In genomic region chr13:55535796-55536193, GRCm38 (mm10) we compare ENCODE assay signal across 8 mouse cellular contexts. TPM values are rescaled to one million over a fixed set of nuclear protein-coding genes. Genes with fewer than 3 reads are reported as not detected.
DNase-seq lines count a peak whose midpoint lies in the region; ATAC-seq and TF ChIP-seq lines count a peak whose summit lies in the region.

No protein-coding gene starts in this region.

- no peak for ATAC-seq in liver, embryonic 12.5 days
- no peak for ATAC-seq in CD4-positive, CD25-positive, alpha-beta regulatory T cell, adult 4 months
- no peak for ATAC-seq in erythroid progenitor cell, adult 5-6 weeks (replicated peaks; ENCODE audit: low FRiP score, poor library complexity, severe bottlenecking)

- peak overlapping the region; percentile 89 for H3K27ac ChIP-seq in heart, embryonic 10.5 days
- H3K27ac ChIP-seq in CH12.LX (ENCODE audit: insufficient read depth, low read depth) = peak overlapping the region; percentile 53
- peak overlapping the region; percentile 62 for H3K27ac ChIP-seq in liver, embryonic 12.5 days

- no peak for TF ChIP-seq RAD21 in CH12.LX (IDR thresholded peaks at IDR 0.05; ENCODE audit: low read depth, low read length)

- peak overlapping the region; percentile 86 for H3K4me2 ChIP-seq in CH12.LX (ENCODE audit: insufficient read depth, low read depth, poor library complexity, severe bottlenecking)
- H3K4me2 ChIP-seq in liver, embryonic 12.5 days = peak overlapping the region; percentile 95

- in situ Hi-C loops in CH12.LX (cut with MboI; ENCODE audit: low pct_ligation_motif_present, low pct_unique_long_range_greater_than_20kb, low sequenced_read_pairs) = no loop called here

- no peak for TF ChIP-seq POLR2A in CH12.LX (IDR thresholded peaks at IDR 0.05; ENCODE audit: low read depth, low read length)

- peaks cover 76% of the 10 kb centered on the region for H3K36me3 ChIP-seq in heart, embryonic 10.5 days
- H3K36me3 ChIP-seq in CH12.LX (replicated peaks in 1 of 2; ENCODE audit: control insufficient read depth in 1 of 2, insufficient read depth in 1 of 2, low read length in 1 of 2) = peaks cover 65 to 79% of the 10 kb centered on the region in 2 experiments
- peaks cover 75% of the 10 kb centered on the region for H3K36me3 ChIP-seq in erythroblast, embryonic 14.5 days (ENCODE audit: control insufficient read depth)
- H3K36me3 ChIP-seq in liver, embryonic 12.5 days = peaks cover 66% of the 10 kb centered on the region

- no peak for DNase-seq in heart, embryonic 10.5 days (ENCODE audit: low spot score)
- DNase-seq in heart, adult 11 months = no peak
- DNase-seq in CH12.LX (ENCODE audit: extremely low read depth) = no peak
- DNase-seq in yolk sac, embryonic 10.5 days (ENCODE audit: low spot score) = no peak

- H3K79me2 ChIP-seq in CH12.LX (replicated peaks; ENCODE audit: control insufficient read depth, extremely low read depth, insufficient read depth, poor library complexity, severe bottlenecking) = peaks cover 14% of the 10 kb centered on the region

- no peak for TF ChIP-seq CTCF in CH12.LX (conservative IDR thresholded peaks at IDR 0.05 in 1 of 2, IDR thresholded peaks at IDR 0.05 in 1 of 2; ENCODE audit: low read depth in 2 of 2, low read length in 2 of 2)

- peaks cover 15% of the 10 kb centered on the region for H3K4me1 ChIP-seq in heart, embryonic 10.5 days
- peaks cover 13 to 37% of the 10 kb centered on the region in 2 experiments for H3K4me1 ChIP-seq in CH12.LX (ENCODE audit: control insufficient read depth in 1 of 2, insufficient read depth in 2 of 2)
- peaks cover 37% of the 10 kb centered on the region for H3K4me1 ChIP-seq in erythroblast, embryonic 14.5 days (ENCODE audit: control insufficient read depth)
- H3K4me1 ChIP-seq in liver, embryonic 12.5 days = peaks cover 29% of the 10 kb centered on the region

- no peaks in the 10 kb centered on the region for H3K27me3 ChIP-seq in heart, embryonic 10.5 days (ENCODE audit: insufficient read depth, poor library complexity, severe bottlenecking)
- H3K27me3 ChIP-seq in CH12.LX (replicated peaks) = no peaks in the 10 kb centered on the region
- no peaks in the 10 kb centered on the region for H3K27me3 ChIP-seq in erythroblast, embryonic 14.5 days (ENCODE audit: control insufficient read depth)
- no peaks in the 10 kb centered on the region for H3K27me3 ChIP-seq in liver, embryonic 12.5 days (replicated peaks)

- TF ChIP-seq EP300 in CH12.LX (IDR thresholded peaks at IDR 0.05; ENCODE audit: low read length) = no peak

- H3K9me3 ChIP-seq in heart, embryonic 10.5 days = no peaks in the 10 kb centered on the region
- H3K9me3 ChIP-seq in CH12.LX (replicated peaks; ENCODE audit: low read length) = no peaks in the 10 kb centered on the region
- no peaks in the 10 kb centered on the region for H3K9me3 ChIP-seq in erythroblast, embryonic 14.5 days (ENCODE audit: control insufficient read depth, low read length)
- H3K9me3 ChIP-seq in liver, embryonic 12.5 days (replicated peaks) = no peaks in the 10 kb centered on the region

- 17% methylated on average over 17 of the region's 17 CpGs for WGBS in heart, embryonic 10.5 days
- 15% methylated on average over 17 of the region's 17 CpGs for WGBS in liver, embryonic 12.5 days (ENCODE audit: insufficient replicate concordance)

- dilution Hi-C loops in CH12.LX (cut with MboI; ENCODE audit: extremely low pct_ligation_motif_present, extremely low pct_unique_long_range_greater_than_20kb, low sequenced_read_pairs) = no loop called here

- peak overlapping the region; percentile 94 for H3K4me3 ChIP-seq in heart, embryonic 10.5 days
- peak overlapping the region; percentile 79 to 95 (median 89) for H3K4me3 ChIP-seq in CH12.LX (replicated peaks in 1 of 3; ENCODE audit: low read depth in 2 of 3, low read length in 2 of 3, poor library complexity in 1 of 3)
- H3K4me3 ChIP-seq in erythroblast, embryonic 14.5 days (replicated peaks) = peak overlapping the region; percentile 80
- peak overlapping the region; percentile 86 for H3K4me3 ChIP-seq in liver, embryonic 12.5 days

- H3K9ac ChIP-seq in CH12.LX (ENCODE audit: insufficient read depth, low read depth) = peak overlapping the region; percentile 69
- peak overlapping the region; percentile 84 for H3K9ac ChIP-seq in liver, embryonic 12.5 days

TF ChIP-seq in CH12.LX, 34 proteins besides CTCF, POLR2A, EP300 and RAD21:
- TF ChIP-seq ZC3H11A (IDR thresholded peaks at IDR 0.05; ENCODE audit: low read depth, low read length) = no peak

RNA-seq across cellular contexts. Expression of gene Ddx41, which starts 0.7 kb away (rescaled TPM):
- 43.4 and 64.1 TPM in 2 replicates for polyA plus RNA-seq in heart, embryonic 10.5 days (2016; fragmentation: Nextera tagmentation; extraction: Ambion mirVana)
- 107 and 109 TPM in 2 replicates for total RNA-seq in CH12.LX (2012; rRNA removed)
- 56.6 and 59.9 TPM in 2 replicates for total RNA-seq in CH12.LX (2014; rRNA removed)
- 95.3 and 107 TPM in 2 replicates for polyA plus RNA-seq in CH12.LX (2012; ENCODE audit: insufficient read length, low read depth)
- polyA plus RNA-seq in erythroblast, embryonic 14.5 days (2012) = 4.7 and 5.2 TPM in 2 replicates
- 40.2 and 42.0 TPM in 2 replicates for polyA plus RNA-seq in liver, embryonic 12.5 days (2016; fragmentation: Nextera tagmentation; extraction: Ambion mirVana)
- polyA plus RNA-seq in CD4-positive, CD25-positive, alpha-beta regulatory T cell, adult 4 months (2017; shearing (Covaris generic)) = 10 to 100 TPM; 55.8 to 74.2 TPM
- total RNA-seq in erythroid progenitor cell, adult 5-6 weeks (2015; ENCODE audit: low replicate concordance) = 5.8 and 5.9 TPM in 2 replicates
- total RNA-seq in erythroid progenitor cell, adult 5-6 weeks (2017; ENCODE audit: low replicate concordance) = 9.1 and 28.7 TPM in 2 replicates

RNA-seq across cellular contexts. Expression of gene Dok3, which starts 6.7 kb away (rescaled TPM):
- 0.57 and 2.4 TPM in 2 replicates for polyA plus RNA-seq in heart, embryonic 10.5 days (2016; fragmentation: Nextera tagmentation; extraction: Ambion mirVana)
- total RNA-seq in CH12.LX (2012; rRNA removed) = 38.4 and 38.8 TPM in 2 replicates
- total RNA-seq in CH12.LX (2014; rRNA removed) = 9.0 and 9.1 TPM in 2 replicates
- 28.1 and 30.3 TPM in 2 replicates for polyA plus RNA-seq in CH12.LX (2012; ENCODE audit: insufficient read length, low read depth)
- 0.54 and 0.67 TPM in 2 replicates for polyA plus RNA-seq in erythroblast, embryonic 14.5 days (2012)
- polyA plus RNA-seq in liver, embryonic 12.5 days (2016; fragmentation: Nextera tagmentation; extraction: Ambion mirVana) = 3.4 and 4.4 TPM in 2 replicates
- 1 to 10 TPM in 1 of 2 experiments, under 1 TPM in 1; 0.35 to 1.0 TPM for polyA plus RNA-seq in CD4-positive, CD25-positive, alpha-beta regulatory T cell, adult 4 months (2017; shearing (Covaris generic))
- total RNA-seq in erythroid progenitor cell, adult 5-6 weeks (2015; ENCODE audit: low replicate concordance) = 23.8 and 31.4 TPM in 2 replicates
- 5.5 and 7.1 TPM in 2 replicates for total RNA-seq in erythroid progenitor cell, adult 5-6 weeks (2017; ENCODE audit: low replicate concordance)

RNA-seq across cellular contexts. Expression of gene Pdlim7, which starts 22.3 kb away (rescaled TPM):
- polyA plus RNA-seq in heart, embryonic 10.5 days (2016; fragmentation: Nextera tagmentation; extraction: Ambion mirVana) = 397 and 462 TPM in 2 replicates
- total RNA-seq in CH12.LX (2012; rRNA removed) (8.5 and 8.7 TPM in 2 replicates), CH12.LX (2014; rRNA removed) (6.6 and 11.2 TPM in 2 replicates)
- 26.2 and 32.5 TPM in 2 replicates for polyA plus RNA-seq in CH12.LX (2012; ENCODE audit: insufficient read length, low read depth)
- 1.9 and 3.0 TPM in 2 replicates for polyA plus RNA-seq in erythroblast, embryonic 14.5 days (2012)
- 44.3 and 45.2 TPM in 2 replicates for polyA plus RNA-seq in liver, embryonic 12.5 days (2016; fragmentation: Nextera tagmentation; extraction: Ambion mirVana)
- polyA plus RNA-seq in CD4-positive, CD25-positive, alpha-beta regulatory T cell, adult 4 months (2017; shearing (Covaris generic)) = 10 to 100 TPM in 1 of 2 experiments, 1 to 10 TPM in 1; 6.3 to 14.6 TPM
- total RNA-seq in erythroid progenitor cell, adult 5-6 weeks (2015; ENCODE audit: low replicate concordance) = 0.84 and 1.4 TPM in 2 replicates
- 0.15 and 3.5 TPM in 2 replicates for total RNA-seq in erythroid progenitor cell, adult 5-6 weeks (2017; ENCODE audit: low replicate concordance)

RNA-seq across cellular contexts. Expression of gene Fam193b, which starts 35.1 kb away (rescaled TPM):
- 25.9 and 44.0 TPM in 2 replicates for polyA plus RNA-seq in heart, embryonic 10.5 days (2016; fragmentation: Nextera tagmentation; extraction: Ambion mirVana)
- total RNA-seq in CH12.LX (2012; rRNA removed) (17.9 and 18.6 TPM in 2 replicates), CH12.LX (2014; rRNA removed) (9.2 and 9.4 TPM in 2 replicates)
- 22.0 and 22.4 TPM in 2 replicates for polyA plus RNA-seq in CH12.LX (2012; ENCODE audit: insufficient read length, low read depth)
- 9.1 and 10.2 TPM in 2 replicates for polyA plus RNA-seq in erythroblast, embryonic 14.5 days (2012)
- polyA plus RNA-seq in liver, embryonic 12.5 days (2016; fragmentation: Nextera tagmentation; extraction: Ambion mirVana) = 15.9 and 17.5 TPM in 2 replicates
- polyA plus RNA-seq in CD4-positive, CD25-positive, alpha-beta regulatory T cell, adult 4 months (2017; shearing (Covaris generic)) = 10 to 100 TPM; 36.3 to 40.2 TPM
- 39.6 and 64.6 TPM in 2 replicates for total RNA-seq in erythroid progenitor cell, adult 5-6 weeks (2015; ENCODE audit: low replicate concordance)
- total RNA-seq in erythroid progenitor cell, adult 5-6 weeks (2017; ENCODE audit: low replicate concordance) = 39.5 and 47.1 TPM in 2 replicates

RNA-seq across cellular contexts. Expression of gene Tmed9, which starts 37.7 kb away (rescaled TPM):
- polyA plus RNA-seq in heart, embryonic 10.5 days (2016; fragmentation: Nextera tagmentation; extraction: Ambion mirVana) = 129 and 173 TPM in 2 replicates
- total RNA-seq in CH12.LX (2012; rRNA removed) = 196 and 222 TPM in 2 replicates
- total RNA-seq in CH12.LX (2014; rRNA removed) = 88.1 and 88.2 TPM in 2 replicates
- polyA plus RNA-seq in CH12.LX (2012; ENCODE audit: insufficient read length, low read depth) = 194 and 197 TPM in 2 replicates
- polyA plus RNA-seq in erythroblast, embryonic 14.5 days (2012) = 9.5 and 12.0 TPM in 2 replicates
- polyA plus RNA-seq in liver, embryonic 12.5 days (2016; fragmentation: Nextera tagmentation; extraction: Ambion mirVana) = 73.8 and 75.8 TPM in 2 replicates
- 100 to 1,000 TPM; 206 to 437 TPM for polyA plus RNA-seq in CD4-positive, CD25-positive, alpha-beta regulatory T cell, adult 4 months (2017; shearing (Covaris generic))
- 28.1 and 33.2 TPM in 2 replicates for total RNA-seq in erythroid progenitor cell, adult 5-6 weeks (2015; ENCODE audit: low replicate concordance)
- total RNA-seq in erythroid progenitor cell, adult 5-6 weeks (2017; ENCODE audit: low replicate concordance) = 31.1 and 62.9 TPM in 2 replicates
